Mouse (Mus musculus) left cerebral cortex, adult 18-20 months (tissue): ENCODE data around the gene Pcsk2. TPM values are rescaled to one million over a fixed set of nuclear protein-coding genes. Genes with fewer than 3 reads are reported as not detected.

Source experiments
- DNase-seq, 2 experiments: peaks; one replicate each; pipeline ENCODE4 v3.0.0; 2021 to 2022; ENCODE audit warnings: low spot score in 2 of 2, mixed read lengths in 1 of 2
- total RNA-seq, 2 experiments: library from RNA; stranded (reverse); gene quantifications; 2 replicates each; pipeline ENCODE4 v1.2.3; 2021

Pcsk2 gene
- total RNA-seq, 2 experiments from 2014 or later, result 268 to 276 TPM

DNA sequence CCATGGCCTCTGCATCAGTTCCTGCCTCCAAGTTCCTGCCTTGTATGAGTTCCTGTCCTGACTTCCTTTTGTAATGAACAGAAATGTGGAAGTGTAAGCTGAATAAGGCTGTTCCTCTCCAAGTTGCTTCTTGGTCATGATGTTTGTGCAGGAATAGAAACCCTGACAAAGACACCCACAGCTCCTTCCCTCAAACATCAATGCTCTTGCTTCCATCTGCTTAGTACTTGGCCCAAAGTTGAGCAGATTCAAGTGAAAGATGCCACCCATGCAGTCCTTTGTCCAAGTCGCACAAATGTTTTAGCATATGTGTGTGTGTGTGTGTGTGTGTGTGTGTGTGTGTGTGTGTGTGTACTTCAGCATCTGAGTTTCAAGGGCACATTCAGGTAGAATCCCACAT, 97.3 kb downstream of the Pcsk2 start:
- DNase-seq, result no peak

DNA sequence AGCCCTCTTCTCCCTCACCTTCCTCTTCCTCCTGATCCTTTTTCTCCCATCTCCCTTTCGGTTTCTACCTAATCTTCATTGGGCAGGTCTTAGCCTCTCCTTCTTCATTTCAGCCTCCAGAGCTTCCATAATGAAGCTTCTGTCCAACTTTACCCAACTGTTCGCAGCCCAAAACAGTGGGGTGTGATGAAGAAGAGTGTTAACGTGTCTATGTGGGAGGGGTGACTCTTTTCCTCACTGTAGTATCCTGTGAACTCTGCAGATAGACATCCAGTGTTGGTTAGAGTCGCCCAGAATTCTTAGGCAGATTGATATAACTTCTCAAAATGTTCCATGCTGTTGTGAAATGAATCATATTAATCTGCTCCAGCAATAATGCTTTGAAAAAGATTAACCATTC, 98.4 kb downstream of the Pcsk2 start:
- DNase-seq, result no peak

DNA sequence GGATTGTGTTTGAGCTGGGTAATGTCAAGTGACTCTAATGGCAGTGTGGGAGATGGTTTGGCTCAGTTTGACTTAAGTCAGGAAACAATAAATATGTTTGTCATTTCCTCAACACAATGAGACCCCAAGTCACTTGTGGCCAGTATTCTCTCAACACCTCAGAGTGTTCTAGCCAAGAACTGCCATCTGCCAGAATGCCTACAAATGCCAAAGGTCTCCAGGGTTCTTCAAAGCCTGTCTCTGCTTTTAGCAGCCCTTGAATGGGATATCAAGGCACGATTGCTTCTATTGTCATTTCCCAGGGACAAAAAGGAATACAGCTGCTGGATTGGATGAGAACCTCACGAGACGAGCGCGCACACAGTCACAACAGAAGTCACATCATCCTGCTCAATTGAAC, 100.0 kb downstream of the Pcsk2 start:
- DNase-seq, result no peak

DNA sequence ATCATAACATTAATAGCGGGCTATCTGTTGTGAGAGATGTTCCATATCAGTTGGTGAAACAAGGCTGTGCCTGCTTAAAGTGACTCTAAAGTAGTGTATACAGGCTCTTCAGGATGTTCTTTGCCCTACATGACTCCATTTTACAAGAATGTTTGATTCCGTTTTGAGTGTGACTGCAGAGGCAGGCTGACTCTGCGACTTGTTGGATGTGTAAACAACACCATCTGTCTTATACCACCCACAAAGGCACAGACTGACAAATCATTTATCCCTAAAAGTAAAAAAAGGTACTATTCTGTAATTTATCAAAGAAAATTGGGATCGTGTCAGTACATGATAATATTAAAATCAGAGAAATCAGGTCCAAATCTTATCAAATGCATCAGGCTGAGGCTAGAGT, 108.7 kb downstream of the Pcsk2 start:
- no peak for DNase-seq

DNA sequence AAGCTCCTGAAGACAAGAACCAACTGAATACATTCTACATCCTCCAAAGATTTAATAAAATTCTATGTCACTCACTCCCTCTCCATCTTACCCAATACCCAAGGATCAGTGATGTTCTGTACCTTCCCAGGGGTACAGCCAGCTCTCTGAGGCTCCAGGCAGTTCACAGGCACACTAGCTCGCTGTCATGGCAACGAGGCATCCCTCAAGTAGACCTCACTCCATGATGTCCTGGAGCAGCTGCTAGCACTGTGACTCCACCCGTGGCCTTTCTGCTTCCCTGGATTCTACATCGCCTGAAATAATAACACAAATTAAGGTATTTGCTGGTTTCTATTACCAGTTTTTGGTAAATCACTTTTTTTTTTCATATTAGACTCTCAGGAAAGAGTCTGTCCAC, 111.0 kb downstream of the Pcsk2 start:
- no peak for DNase-seq

DNA sequence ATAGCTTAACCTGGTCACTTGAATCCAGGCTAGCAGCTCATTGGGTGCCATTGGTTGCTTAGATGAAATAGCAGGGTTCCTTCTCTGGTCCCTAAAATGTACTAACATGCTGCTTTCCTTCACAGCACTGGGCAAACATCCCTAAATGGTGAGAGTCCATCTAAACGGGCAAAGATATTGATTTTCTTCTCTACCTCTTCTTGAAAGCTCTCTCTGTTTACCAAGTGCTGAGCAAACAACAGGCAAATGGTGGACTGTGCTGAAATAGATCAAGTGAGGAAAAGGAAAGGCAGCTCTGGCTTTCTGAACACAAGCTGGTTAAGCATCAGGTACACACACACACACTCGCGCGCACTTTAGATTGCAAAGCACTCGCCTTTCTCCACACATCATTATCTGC, 120.8 kb downstream of the Pcsk2 start:
- no peak for DNase-seq

DNA sequence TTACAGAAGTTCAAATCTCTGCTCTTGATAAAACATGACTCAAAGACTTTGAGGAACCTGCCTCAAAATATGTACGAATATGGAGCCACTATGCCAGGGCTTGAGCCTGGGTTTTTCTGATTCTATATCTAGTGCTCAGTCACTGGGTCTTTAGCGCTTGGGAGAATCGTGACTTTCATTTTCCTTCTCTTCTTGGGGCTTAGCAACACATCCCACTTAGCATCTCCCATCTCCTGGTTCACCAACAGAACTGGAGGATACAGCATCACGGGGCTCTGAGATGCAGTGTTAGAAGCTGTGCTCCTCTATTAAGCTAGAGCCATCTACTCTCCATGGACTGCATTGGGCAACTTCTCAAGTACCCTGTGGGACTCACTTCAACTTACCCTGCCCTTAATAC, 131.9 kb downstream of the Pcsk2 start:
- no peak for DNase-seq

DNA sequence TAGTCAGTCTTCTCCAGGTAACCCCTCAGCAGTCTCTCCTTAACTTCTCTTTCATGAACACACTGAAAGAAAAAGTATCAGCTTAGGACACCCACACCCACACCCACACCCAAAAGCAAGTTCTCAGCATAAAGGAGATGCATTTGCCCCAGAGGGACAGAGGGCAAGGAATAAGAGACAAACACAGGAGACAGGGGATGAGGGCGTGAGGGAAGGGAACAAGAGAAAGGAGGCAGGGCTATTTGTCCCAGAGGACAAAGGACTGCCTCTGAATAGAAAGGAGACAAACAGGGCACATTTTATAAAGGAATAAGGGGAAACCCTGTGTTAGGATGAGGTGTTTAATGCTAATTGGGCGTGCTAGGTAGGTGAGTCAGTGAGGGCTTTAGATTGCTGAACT, 133.6 kb downstream of the Pcsk2 start:
- no peak for DNase-seq

DNA sequence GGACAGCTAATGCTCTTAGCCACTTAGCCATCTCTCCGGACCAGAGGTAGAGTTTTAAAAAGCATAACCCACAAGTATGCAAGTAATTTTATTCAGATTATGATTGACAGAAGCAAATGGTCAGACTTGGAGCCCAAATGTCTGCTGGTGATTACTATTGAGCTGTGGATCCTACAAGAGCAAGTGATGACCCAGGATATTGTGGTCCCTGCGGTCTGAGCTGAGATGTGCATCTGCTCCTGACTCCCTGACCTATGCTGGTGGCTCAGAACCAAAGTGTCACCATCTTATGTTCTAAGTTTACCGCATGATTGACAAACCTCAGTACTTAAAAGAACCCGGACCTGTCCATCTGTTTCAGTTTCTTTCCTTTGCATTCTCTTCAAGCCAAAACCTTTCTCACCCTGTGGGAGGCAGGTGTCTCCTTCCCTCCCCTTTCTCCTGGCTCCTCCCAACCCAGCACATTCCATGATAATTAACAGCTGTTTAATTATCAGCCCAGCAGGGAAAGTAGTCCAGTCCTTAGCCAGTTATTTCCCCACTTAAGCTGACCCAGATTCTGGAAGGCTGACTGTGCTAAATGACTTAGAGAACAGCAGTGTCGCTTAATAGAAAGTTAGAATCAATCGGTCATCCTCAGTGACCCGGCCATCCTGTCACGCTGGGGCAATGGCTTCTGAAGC, 136.1 kb downstream of the Pcsk2 start:
- no peak for DNase-seq

DNA sequence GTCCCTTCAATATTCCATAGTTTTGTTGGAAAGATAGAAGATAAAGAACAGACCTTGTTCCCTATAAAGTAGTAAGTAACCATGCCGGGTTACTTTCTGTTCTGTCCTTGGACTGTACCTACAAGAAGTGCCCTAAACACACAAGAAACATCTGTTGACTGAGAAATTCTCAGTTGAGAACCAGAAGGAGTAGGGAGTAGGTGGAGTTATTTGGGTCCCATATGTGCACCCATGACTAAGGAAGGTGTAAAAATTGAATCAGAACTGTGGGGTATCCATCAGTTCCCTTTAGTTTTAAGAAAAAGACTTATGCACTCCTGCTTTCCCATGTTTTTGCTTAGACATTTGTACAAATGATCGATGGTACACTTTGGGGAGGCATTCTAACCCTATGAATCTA, 137.6 kb downstream of the Pcsk2 start:
- DNase-seq, result no peak

DNA sequence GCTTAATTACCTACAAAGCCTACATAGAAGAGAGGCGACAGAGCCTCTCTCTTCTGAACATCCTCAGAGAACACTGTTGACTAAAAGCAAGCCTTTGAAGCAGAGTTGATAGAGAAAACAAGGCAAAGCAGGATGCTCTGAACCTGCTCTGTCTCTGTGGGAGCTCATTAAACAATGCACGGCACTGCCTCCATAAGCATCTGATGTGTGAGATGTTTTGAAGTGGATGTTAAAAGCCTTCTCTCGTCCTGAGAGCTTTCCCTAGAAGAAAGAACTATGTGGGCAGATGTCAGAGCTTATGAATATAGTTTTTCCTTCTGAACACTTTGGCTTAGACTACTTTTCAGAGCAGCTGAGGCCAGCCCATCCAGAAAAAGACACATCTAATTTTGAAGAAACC, 145.3 kb downstream of the Pcsk2 start:
- DNase-seq, result no peak

DNA sequence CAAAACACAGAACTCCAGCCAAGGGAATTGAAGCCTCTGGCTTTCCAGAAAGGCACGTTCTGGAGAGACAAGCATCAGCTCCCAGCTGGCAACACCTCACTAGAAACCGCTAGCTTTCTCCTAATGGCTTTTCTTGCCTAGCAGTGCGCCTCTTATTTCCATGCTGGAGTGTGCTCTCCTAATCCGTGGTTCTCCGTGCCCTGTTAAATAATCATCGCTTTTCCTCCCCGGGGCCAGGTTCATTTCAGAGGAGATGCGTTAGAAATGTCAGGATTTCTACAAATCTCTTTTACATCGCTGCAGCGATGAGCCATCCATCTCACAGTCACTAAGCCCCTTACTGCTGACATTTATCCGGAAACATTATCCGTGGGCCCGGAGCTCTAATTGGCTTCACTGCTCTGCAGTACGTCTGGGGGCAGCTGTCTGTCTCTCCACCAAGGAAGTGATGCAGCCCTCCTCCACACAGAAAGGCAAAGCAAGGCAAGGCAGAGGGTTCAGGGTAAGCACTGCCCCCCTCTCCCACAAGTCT, 150.1 kb downstream of the Pcsk2 start:
- DNase-seq, result peak in 1 of 2 experiments; percentile 19

DNA sequence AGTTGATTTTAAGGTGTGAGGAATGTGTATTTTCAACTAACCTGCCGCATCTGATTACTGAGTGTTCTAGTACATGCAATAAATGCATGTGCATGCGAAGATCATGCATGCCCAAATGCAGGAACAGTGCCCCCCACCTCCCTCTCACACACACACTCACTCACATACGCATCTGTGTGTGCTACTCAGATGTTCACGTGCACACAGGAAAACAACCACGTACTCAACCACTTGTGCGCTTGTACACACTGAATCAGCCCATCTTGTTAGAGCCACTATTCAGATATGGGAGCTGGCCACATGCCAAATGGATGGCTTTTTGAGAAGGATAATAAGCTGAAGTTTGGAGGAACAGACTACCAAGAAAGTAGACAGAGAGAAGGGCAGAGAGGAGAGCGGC, 150.7 kb downstream of the Pcsk2 start:
- DNase-seq, result no peak

DNA sequence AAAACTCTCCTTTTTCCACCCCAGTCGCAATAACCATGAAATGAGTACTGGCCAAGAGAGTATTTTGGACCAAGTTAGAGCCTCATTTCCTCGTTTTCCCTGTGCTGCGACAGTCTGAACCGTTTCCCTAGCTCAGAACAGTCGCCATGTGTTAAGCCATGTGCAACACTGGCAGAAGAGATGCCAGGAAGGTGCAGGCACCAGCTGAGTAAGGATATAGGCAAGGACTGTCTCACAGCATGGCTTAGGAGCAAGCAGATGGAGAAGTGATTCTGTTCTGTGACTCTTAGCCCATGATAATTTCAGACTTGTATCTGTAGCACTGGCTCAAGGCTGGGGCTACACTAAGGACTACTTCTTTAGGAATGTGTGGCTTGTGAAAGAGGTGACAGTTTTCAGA, 155.2 kb downstream of the Pcsk2 start:
- DNase-seq, result no peak

DNA sequence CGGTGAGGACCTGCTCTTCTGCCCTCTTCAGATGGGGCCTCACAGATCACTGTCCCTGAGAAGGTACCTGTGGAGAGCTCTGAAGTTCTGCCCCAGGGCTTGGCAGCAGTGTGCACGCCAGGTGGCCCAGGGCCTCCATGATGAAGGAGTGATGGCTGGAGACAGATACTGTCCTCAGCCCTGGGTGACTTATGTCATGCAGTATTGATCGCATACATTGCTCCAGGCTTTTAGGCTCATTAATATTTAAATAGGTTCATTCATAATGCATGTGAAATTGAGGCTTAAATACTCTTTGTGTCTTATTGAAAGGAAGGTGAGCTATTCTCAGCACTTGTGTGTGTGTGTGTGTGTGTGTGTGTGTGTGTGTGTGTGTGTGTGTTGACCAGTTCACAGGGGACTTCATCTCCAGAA, 157.0 kb downstream of the Pcsk2 start:
- DNase-seq, result no peak

DNA sequence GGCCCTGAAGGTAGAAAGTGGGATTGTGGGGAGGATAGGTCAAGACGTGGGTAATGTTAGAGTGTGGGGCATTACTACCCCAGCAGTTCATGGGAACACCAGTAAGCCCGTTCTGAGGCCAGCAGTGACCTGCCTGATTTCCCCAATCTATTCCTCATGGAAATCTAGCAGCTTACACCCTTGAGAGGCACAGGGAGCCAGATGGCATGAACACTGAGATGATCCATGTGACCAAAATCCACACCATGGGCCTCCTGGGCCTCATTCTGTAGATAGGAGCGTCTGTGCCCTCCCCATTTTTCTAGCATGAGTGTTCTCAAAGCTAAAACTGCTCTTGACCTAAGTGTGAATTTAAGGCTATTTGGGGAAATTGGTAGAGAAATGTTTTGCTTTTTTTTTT, 162.2 kb downstream of the Pcsk2 start:
- no peak for DNase-seq

DNA sequence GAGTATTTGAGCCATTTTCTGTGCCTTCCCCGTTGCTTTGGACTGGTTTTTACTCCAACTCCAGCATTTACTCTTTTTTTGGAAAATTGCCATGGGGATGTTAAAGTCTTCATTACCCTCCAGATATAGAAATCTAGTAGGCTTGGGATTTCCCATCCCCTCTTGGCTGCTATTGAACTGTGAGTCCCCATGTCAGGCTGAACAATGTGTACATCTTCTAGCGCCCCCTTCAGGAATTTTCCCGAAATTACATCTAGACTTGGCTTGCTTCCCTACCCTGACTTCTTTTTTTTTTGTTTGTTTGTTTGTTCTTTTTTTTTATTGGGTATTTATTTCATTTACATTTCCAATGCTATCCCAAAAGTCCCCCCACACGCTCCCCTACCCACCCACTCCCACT, 163.3 kb downstream of the Pcsk2 start:
- no peak for DNase-seq

DNA sequence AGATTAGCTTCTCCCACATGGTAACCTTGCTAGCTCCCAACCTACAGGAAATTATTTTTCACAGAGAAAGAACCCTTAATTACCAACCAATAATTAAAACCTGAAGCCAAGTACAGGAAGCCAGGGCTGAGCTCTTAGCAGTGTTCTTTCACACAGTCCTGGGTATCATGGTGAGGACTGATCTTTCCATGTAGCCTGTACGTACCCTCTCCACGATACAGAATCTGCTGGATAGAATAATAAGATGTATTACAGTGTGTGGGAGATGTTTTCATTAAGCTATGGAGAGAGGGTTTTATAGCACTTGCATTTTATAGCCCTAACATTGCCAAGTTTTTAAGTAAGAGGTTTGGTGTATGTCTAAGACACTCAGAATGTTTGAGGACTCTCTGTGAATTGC, 164.0 kb downstream of the Pcsk2 start:
- DNase-seq, result no peak

DNA sequence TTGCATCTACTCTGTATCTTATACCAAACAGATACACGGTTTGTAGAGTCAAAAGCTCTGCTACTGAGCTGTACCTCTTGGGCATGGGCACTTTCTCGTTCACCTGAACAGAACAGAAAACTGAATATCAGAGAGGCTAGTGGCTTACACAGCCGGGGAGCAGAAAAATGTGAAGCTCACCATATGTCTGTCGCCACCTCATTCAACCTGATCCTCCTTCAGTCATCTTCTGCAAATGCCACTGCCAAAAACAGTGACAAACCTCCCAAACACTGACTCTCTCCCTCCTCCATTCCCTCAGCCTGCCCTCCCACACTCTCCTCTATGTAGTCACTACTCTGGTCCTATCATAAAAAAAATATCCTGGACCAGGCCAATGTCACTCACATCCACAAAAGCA, 165.9 kb downstream of the Pcsk2 start:
- DNase-seq, result peak; percentile 26 to 39

DNA sequence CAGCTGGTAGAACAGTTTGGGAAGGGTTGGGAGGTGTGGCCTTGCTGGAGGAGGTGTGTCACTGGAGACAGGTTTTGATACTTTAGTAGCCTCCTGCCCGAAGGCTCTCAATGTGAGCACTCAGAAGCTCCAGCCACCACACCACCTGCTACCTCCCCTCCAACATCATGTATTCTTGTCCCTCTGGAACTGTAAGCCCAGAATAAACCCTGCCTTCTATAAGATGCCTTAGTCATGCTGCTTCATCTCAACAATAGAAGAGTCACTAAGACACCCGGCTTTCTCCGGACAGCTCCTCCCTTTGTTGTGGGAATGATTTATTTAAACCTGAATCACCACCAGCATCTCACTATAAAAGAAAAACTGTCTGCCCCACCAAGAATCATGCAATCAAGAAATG, 166.9 kb downstream of the Pcsk2 start:
- no peak for DNase-seq

DNA sequence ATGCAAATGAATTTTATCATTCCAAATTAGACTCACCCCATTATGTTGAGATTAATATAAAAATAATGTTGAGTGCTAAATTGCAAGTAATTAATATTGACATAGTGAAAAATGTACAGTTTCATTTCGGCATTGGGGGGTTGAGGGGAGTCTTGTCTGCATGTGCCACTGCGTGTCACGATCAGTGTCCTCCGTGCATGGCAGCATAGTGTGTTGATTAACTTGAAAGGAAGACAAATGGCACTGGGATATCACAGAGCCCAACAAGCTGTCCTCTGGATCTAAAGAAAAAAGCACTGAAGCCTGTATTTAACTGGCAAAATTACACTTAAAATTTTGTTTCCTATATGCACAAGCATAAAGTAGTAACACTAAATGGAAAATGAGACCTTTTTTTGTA, 167.9 kb downstream of the Pcsk2 start:
- no peak for DNase-seq

DNA sequence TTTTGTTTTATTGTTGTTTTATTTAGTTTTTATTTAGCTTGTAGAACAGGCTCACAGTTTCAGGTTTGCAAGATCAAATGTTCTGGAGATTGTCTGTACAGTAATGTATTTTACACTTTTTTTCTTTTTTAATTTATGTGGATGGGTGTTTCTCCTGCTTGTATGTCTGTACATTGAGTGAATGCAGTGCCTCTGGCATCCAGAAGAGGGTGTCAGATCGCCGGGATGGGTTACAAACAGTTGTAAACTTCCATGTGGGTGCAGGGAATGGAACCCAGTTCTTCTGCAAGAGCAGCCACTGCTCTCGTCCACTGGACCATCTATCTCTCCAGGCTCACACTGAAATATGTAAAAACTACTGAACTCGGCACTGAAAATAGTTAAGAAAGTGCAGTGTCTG, 169.2 kb downstream of the Pcsk2 start:
- DNase-seq, result no peak

DNA sequence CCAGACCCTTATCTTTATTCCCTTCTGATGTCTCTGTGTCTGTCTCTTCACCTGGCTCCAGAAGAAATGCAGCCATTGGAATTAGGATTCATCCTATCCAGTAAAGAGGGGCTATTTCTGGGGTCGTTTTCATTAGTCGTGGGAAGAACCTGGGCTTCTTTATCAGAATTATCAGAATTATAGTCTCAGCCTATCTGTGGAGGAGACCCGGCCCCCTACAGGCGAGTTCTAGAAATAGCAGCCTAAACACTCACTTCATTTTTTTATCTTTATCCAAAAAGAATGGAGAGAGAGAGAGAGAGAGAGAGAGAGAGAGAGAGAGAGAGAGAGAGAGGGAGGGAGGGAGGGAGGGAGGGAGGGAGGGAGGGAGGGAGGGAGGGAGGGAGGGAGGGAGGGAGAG, 177.3 kb downstream of the Pcsk2 start:
- no peak for DNase-seq

DNA sequence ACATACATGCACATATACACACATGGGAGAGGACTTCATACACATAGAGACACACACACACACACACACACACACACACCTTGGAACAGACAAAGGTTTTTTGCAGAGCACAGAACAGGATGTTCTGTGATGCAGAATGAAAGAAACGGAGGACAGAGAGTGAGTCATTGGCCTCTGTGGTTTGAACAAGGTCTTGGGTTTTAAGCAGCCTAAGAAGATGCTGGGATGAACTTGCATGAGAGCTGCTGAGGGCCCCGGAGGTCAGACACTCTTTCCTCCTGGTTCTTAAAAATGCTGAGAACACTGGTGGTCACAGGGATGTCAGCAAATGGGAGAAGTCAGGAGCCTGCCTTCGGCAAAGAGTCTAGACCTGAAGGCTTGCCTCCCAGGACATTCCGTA, 178.1 kb downstream of the Pcsk2 start:
- DNase-seq, result no peak
